Mouse (Mus musculus): Measurements from ENCODE around the gene Focad.

Focad gene

GRCm38 (mm10) chr4:88155490-88156160, 61.2 kb downstream of the Focad start:
- in situ Hi-C loops (cut with MboI, MseI): no loop called here

- in situ Hi-C loops (cut with MboI, MseI): no loop called here
These were observed 62.5 kb downstream of the Focad start for GRCm38 (mm10) chr4:88156961-88157360.

- in situ Hi-C loops (cut with MboI, MseI): no loop called here
These were observed 63.2 kb downstream of the Focad start for GRCm38 (mm10) chr4:88157644-88158043.

GRCm38 (mm10) chr4:88159256-88159655, 64.8 kb downstream of the Focad start:
- in situ Hi-C loops (cut with MboI, MseI): no loop called here

- in situ Hi-C loops (cut with MboI, MseI): no loop called here
These were observed 65.3 kb downstream of the Focad start for GRCm38 (mm10) chr4:88159700-88160099.

- in situ Hi-C loops (cut with MboI, MseI): no loop called here
These were observed 69.2 kb downstream of the Focad start for GRCm38 (mm10) chr4:88163511-88164247.

GRCm38 (mm10) chr4:88167008-88167862, 72.8 kb downstream of the Focad start:
- in situ Hi-C loops (cut with MboI, MseI): no loop called here

- in situ Hi-C loops (cut with MboI, MseI): no loop called here
These were observed 80.9 kb downstream of the Focad start for GRCm38 (mm10) chr4:88175058-88175974.

GRCm38 (mm10) chr4:88179296-88179695, 84.9 kb downstream of the Focad start:
- in situ Hi-C loops (cut with MboI, MseI): no loop called here

- in situ Hi-C loops (cut with MboI, MseI): no loop called here
These were observed 89.9 kb downstream of the Focad start for GRCm38 (mm10) chr4:88184293-88184692.

GRCm38 (mm10) chr4:88185872-88186426, 91.5 kb downstream of the Focad start:
- in situ Hi-C loops (cut with MboI, MseI): no loop called here

GRCm38 (mm10) chr4:88187649-88188048, 93.2 kb downstream of the Focad start:
- in situ Hi-C loops (cut with MboI, MseI): no loop called here

- in situ Hi-C loops (cut with MboI, MseI): no loop called here
These were observed 95.1 kb downstream of the Focad start for GRCm38 (mm10) chr4:88189495-88189894.

- in situ Hi-C loops (cut with MboI, MseI): no loop called here
These were observed 99.8 kb downstream of the Focad start for GRCm38 (mm10) chr4:88194256-88194655.

- in situ Hi-C loops (cut with MboI, MseI): no loop called here
These were observed 101.6 kb downstream of the Focad start for GRCm38 (mm10) chr4:88195898-88196495.

- in situ Hi-C loops (cut with MboI, MseI): no loop called here
These were observed 102.1 kb downstream of the Focad start for GRCm38 (mm10) chr4:88196500-88196912.

GRCm38 (mm10) chr4:88197244-88197643, 102.8 kb downstream of the Focad start:
- in situ Hi-C loops (cut with MboI, MseI): no loop called here

GRCm38 (mm10) chr4:88199186-88199585, 104.8 kb downstream of the Focad start:
- in situ Hi-C loops (cut with MboI, MseI): no loop called here

- in situ Hi-C loops (cut with MboI, MseI): no loop called here
These were observed 106.6 kb downstream of the Focad start for GRCm38 (mm10) chr4:88201047-88201446.

- in situ Hi-C loops (cut with MboI, MseI): no loop called here
These were observed 114.2 kb downstream of the Focad start for GRCm38 (mm10) chr4:88208676-88209075.

Measured in T-helper 2 cell (primary cell).